Mouse (Mus musculus): ENCODE data around the gene Il27ra. TPM values are rescaled to one million over a fixed set of nuclear protein-coding genes. Genes with fewer than 3 reads are reported as not detected.

The Il27ra gene
- polyA plus RNA-seq, 1 experiment from 2014 or later, result 0.43 TPM

GRCm38 (mm10) chr8:84076412-84076811 lies 34.0 kb upstream of the Il27ra start:
- H3K9me3 ChIP-seq (ENCODE audit: control insufficient read depth, low read length), result no peaks in the 10 kb centered on the region
- H3K27ac ChIP-seq (ENCODE audit: low read depth, low read length), result no peak overlapping the region
- H3K4me3 ChIP-seq (ENCODE audit: low read depth, low read length), result no peak overlapping the region
- H3K9ac ChIP-seq (replicated peaks; ENCODE audit: low read depth, low read length), result no peak overlapping the region
- H3K4me2 ChIP-seq (ENCODE audit: low read depth, low read length), result no peak overlapping the region
- peaks cover 13% of the 10 kb centered on the region for H3K4me1 ChIP-seq (ENCODE audit: control insufficient read depth, insufficient read depth, low read length)
- 86% methylated on average over 1 of the region's 1 CpGs for WGBS
- no peaks in the 10 kb centered on the region for H3K27me3 ChIP-seq (ENCODE audit: control insufficient read depth, insufficient read depth, low read length)
- peaks cover 7% of the 10 kb centered on the region; the same call in 1 of the 2 replicates for H3K36me3 ChIP-seq (ENCODE audit: control insufficient read depth, insufficient read depth, low read length)
- no peak for ATAC-seq (ENCODE audit: low read depth)

DNA sequence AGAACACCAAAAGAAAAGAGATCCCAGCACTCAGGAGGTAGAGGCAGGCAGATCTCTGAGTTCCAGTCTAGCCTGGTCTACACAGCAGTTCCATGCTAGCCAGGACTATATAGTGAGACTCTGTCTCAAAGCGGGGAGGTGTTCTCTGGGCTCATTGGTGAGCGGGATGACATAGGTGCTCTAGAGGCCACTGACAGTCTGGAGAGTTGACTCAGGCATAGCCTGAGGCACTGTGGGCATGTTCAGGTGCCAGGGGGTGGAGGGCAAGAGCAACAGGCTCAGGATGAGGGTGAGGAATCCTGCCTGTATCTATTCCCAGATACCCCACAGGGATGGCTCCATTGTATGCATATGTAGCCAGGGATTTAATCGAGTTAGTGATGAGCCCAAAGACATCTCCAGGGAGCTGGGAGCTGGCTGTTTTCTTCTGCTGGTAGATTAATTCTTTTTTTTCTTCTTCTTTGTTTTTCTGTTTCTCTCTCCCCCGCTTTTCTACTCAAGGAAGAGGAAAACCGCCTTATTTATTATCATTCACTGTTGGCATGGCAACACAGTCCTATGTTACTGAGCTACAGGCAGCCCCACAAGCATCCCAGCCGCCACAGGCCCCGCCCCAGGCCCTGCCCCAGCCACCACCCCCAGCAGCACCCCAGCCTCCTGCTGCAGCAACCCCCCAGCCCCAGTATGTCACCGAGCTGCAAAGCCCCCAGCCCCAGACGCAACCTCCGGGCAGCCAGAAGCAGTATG lies 31.0 kb upstream of the Il27ra start:
- ATAC-seq (ENCODE audit: low read depth), result peak; percentile 70; the same call in 1 of the 2 replicates
- Histone ChIP-seq H3K4me1 (ENCODE audit: control insufficient read depth, insufficient read depth, low read length) (peaks cover 22% of the 10 kb centered on the region), H3K9me3 (ENCODE audit: control insufficient read depth, low read length) (no peaks in the 10 kb centered on the region), H3K36me3 (ENCODE audit: control insufficient read depth, insufficient read depth, low read length) (no peaks in the 10 kb centered on the region), H3K9ac (replicated peaks; ENCODE audit: low read depth, low read length) (0 out of 2 replicates have a peak overlapping the region, but pooled peaks have one; percentile 12), H3K4me2 (ENCODE audit: low read depth, low read length) (peak overlapping the region; percentile 3; the same call in 1 of the 2 replicates), H3K4me3 (ENCODE audit: low read depth, low read length) (no peak overlapping the region), H3K27ac (ENCODE audit: low read depth, low read length) (peak overlapping the region; percentile 72), H3K27me3 (ENCODE audit: control insufficient read depth, insufficient read depth, low read length) (no peaks in the 10 kb centered on the region)
- WGBS, result 33% methylated on average over 10 of the region's 10 CpGs

- no peak overlapping the region for H3K27ac ChIP-seq (ENCODE audit: low read depth, low read length)
- H3K36me3 ChIP-seq (ENCODE audit: control insufficient read depth, insufficient read depth, low read length), result no peaks in the 10 kb centered on the region
- H3K27me3 ChIP-seq (ENCODE audit: control insufficient read depth, insufficient read depth, low read length), result no peaks in the 10 kb centered on the region
- no peak overlapping the region for H3K4me2 ChIP-seq (ENCODE audit: low read depth, low read length)
- H3K4me3 ChIP-seq (ENCODE audit: low read depth, low read length), result no peak overlapping the region
- WGBS, result 86% methylated on average over 10 of the region's 10 CpGs
- no peak for ATAC-seq (ENCODE audit: low read depth)
- H3K9me3 ChIP-seq (ENCODE audit: control insufficient read depth, low read length), result no peaks in the 10 kb centered on the region
- H3K4me1 ChIP-seq (ENCODE audit: control insufficient read depth, insufficient read depth, low read length), result peaks cover 33% of the 10 kb centered on the region
- no peak overlapping the region for H3K9ac ChIP-seq (replicated peaks; ENCODE audit: low read depth, low read length)
Observed at GRCm38 (mm10) chr8:84072321-84072720, 29.9 kb upstream of the Il27ra start.

DNA sequence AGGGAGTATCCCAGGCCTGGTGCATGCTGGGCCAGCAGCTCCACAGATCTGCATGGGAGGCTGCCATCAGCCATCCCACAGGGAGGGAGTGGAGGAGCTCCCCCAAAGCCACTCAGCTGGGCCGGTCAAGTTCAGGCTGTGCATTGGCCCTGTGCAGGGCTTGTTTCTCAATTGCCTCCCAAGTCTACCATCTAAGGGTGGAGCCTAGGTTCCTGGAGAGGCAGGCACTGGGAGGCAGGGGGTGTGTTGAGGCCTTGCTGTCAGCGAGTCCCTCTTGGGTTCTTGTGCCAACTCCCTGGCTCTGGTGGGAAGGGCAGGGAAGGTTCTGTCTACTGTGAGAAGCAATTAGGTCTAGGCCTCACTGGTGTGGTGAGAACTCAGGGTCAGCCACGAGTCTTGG lies 29.5 kb upstream of the Il27ra start:
- Histone ChIP-seq H3K4me3 (ENCODE audit: low read depth, low read length) (no peak overlapping the region), H3K27ac (ENCODE audit: low read depth, low read length) (no peak overlapping the region), H3K4me1 (ENCODE audit: control insufficient read depth, insufficient read depth, low read length) (peaks cover 33% of the 10 kb centered on the region), H3K9ac (replicated peaks; ENCODE audit: low read depth, low read length) (no peak overlapping the region), H3K4me2 (ENCODE audit: low read depth, low read length) (no peak overlapping the region), H3K27me3 (ENCODE audit: control insufficient read depth, insufficient read depth, low read length) (no peaks in the 10 kb centered on the region), H3K36me3 (ENCODE audit: control insufficient read depth, insufficient read depth, low read length) (no peaks in the 10 kb centered on the region), H3K9me3 (ENCODE audit: control insufficient read depth, low read length) (no peaks in the 10 kb centered on the region)
- no peak for ATAC-seq (ENCODE audit: low read depth)
- 83% methylated on average over 3 of the region's 3 CpGs for WGBS

GRCm38 (mm10) chr8:84070667-84071066 lies 28.3 kb upstream of the Il27ra start:
- H3K9ac ChIP-seq (replicated peaks; ENCODE audit: low read depth, low read length), result no peak overlapping the region
- no peak overlapping the region for H3K4me2 ChIP-seq (ENCODE audit: low read depth, low read length)
- no peak overlapping the region for H3K4me3 ChIP-seq (ENCODE audit: low read depth, low read length)
- H3K4me1 ChIP-seq (ENCODE audit: control insufficient read depth, insufficient read depth, low read length), result peaks cover 33% of the 10 kb centered on the region
- H3K27me3 ChIP-seq (ENCODE audit: control insufficient read depth, insufficient read depth, low read length), result no peaks in the 10 kb centered on the region
- H3K27ac ChIP-seq (ENCODE audit: low read depth, low read length), result no peak overlapping the region
- WGBS, result 86% methylated on average over 2 of the region's 2 CpGs
- H3K36me3 ChIP-seq (ENCODE audit: control insufficient read depth, insufficient read depth, low read length), result no peaks in the 10 kb centered on the region
- no peak for ATAC-seq (ENCODE audit: low read depth)
- no peaks in the 10 kb centered on the region for H3K9me3 ChIP-seq (ENCODE audit: control insufficient read depth, low read length)

DNA sequence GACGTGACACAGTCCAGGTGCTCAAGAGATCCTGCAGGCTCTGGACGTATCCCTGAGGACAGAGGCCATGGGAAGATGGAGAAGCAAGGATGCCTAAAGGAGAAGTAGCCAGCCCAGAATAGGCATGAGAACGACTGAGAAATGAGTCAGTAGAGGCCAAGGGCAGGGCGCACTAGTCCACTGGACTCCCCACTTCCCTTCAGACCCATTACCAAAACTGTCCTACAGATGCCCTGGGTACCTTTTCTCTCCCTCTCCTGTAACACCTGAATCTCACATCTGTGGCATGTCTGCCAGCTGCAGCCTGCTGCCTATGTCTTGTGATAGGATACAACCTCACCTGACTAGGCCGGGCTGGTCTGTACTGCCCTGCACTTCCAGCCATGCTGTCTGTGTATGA lies 27.9 kb upstream of the Il27ra start:
- no peaks in the 10 kb centered on the region for H3K9me3 ChIP-seq (ENCODE audit: control insufficient read depth, low read length)
- H3K4me2 ChIP-seq (ENCODE audit: low read depth, low read length), result no peak overlapping the region
- 86% methylated on average over 5 of the region's 5 CpGs for WGBS

DNA sequence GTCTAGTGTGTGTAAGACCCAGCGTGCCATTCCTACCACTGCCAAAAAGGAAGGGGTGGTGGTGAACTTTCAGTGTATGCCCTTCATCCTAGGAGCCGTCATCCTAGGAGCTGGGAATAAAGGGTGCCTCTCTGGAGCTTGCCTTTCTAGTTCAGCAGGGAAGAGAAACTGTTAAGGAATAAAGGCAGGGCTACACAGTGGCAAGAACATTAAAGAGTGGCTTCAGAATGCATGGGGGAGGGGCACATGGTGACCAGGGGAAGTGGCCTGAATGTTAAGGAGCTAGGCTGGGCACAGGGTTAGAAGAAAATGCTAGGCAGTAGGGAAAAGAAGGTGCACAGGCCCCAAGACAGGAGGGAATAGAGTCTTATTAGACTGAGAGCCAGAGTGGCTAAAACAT lies 27.4 kb upstream of the Il27ra start:
- H3K27ac ChIP-seq (ENCODE audit: low read depth, low read length), result peak overlapping the region; percentile 5; the same call in 1 of the 2 replicates
- WGBS, result 40% methylated on average over 2 of the region's 2 CpGs

More for the DNA sequence above, 27.9 kb upstream of the Il27ra start:
- Histone ChIP-seq H3K27me3 (ENCODE audit: control insufficient read depth, insufficient read depth, low read length) (no peaks in the 10 kb centered on the region), H3K9ac (replicated peaks; ENCODE audit: low read depth, low read length) (no peak overlapping the region), H3K4me3 (ENCODE audit: low read depth, low read length) (no peak overlapping the region), H3K4me1 (ENCODE audit: control insufficient read depth, insufficient read depth, low read length) (peaks cover 33% of the 10 kb centered on the region), H3K36me3 (ENCODE audit: control insufficient read depth, insufficient read depth, low read length) (no peaks in the 10 kb centered on the region), H3K27ac (ENCODE audit: low read depth, low read length) (peak overlapping the region; percentile 28; the same call in 1 of the 2 replicates)
- no peak for ATAC-seq (ENCODE audit: low read depth)

GRCm38 (mm10) chr8:84069169-84069568 lies 26.8 kb upstream of the Il27ra start:
- H3K27me3 ChIP-seq (ENCODE audit: control insufficient read depth, insufficient read depth, low read length), result no peaks in the 10 kb centered on the region
- 61% methylated on average over 1 of the region's 1 CpGs for WGBS
- no peak overlapping the region for H3K4me2 ChIP-seq (ENCODE audit: low read depth, low read length)
- no peak overlapping the region for H3K9ac ChIP-seq (replicated peaks; ENCODE audit: low read depth, low read length)
- no peak for ATAC-seq (ENCODE audit: low read depth)
- 0 out of 2 replicates have a peak overlapping the region, but pooled peaks have one; percentile 5 for H3K27ac ChIP-seq (ENCODE audit: low read depth, low read length)
- H3K9me3 ChIP-seq (ENCODE audit: control insufficient read depth, low read length), result no peaks in the 10 kb centered on the region
- H3K4me1 ChIP-seq (ENCODE audit: control insufficient read depth, insufficient read depth, low read length), result peaks cover 33% of the 10 kb centered on the region
- no peaks in the 10 kb centered on the region for H3K36me3 ChIP-seq (ENCODE audit: control insufficient read depth, insufficient read depth, low read length)
- no peak overlapping the region for H3K4me3 ChIP-seq (ENCODE audit: low read depth, low read length)

More for the DNA sequence above, 27.4 kb upstream of the Il27ra start:
- H3K4me2 ChIP-seq (ENCODE audit: low read depth, low read length), result no peak overlapping the region
- H3K9me3 ChIP-seq (ENCODE audit: control insufficient read depth, low read length), result no peaks in the 10 kb centered on the region
- H3K4me3 ChIP-seq (ENCODE audit: low read depth, low read length), result no peak overlapping the region
- no peak overlapping the region for H3K9ac ChIP-seq (replicated peaks; ENCODE audit: low read depth, low read length)
- H3K4me1 ChIP-seq (ENCODE audit: control insufficient read depth, insufficient read depth, low read length), result peaks cover 33% of the 10 kb centered on the region
- no peak for ATAC-seq (ENCODE audit: low read depth)
- no peaks in the 10 kb centered on the region for H3K36me3 ChIP-seq (ENCODE audit: control insufficient read depth, insufficient read depth, low read length)
- no peaks in the 10 kb centered on the region for H3K27me3 ChIP-seq (ENCODE audit: control insufficient read depth, insufficient read depth, low read length)

DNA sequence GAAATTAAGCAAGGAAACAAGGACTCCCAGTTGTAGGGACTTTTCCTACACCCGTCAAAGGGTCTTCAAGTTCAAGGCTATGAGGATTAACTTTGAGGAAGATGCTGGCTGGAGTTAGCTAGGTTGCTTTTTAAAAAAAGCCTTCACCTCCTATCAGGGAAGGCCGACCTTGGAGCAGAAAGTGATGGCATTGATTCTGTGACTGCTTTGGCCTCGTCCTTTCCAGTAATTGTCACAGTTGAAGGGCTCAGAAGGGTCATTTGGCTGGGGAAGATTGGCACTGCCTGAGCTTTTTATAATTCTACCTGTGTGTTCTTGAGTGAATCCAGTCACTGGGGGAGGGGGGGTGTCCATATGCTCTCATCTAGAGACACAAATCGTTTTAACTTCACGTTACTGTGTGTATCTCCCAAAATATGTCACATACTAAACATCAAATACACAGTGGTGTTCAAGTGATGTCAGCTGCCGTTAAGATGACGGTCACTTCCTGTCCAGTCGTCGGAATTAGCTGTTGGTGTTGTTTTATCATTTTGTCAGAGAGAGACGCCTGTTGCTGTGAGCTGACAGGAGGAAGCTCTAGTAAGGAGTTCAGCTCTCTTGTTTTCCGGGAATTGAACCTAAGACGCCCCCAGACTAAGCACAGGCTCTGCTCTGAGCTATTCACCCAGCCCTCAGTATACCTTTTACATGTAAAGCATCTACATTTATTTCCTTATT lies 26.1 kb upstream of the Il27ra start:
- 0 out of 2 replicates have a peak overlapping the region, but pooled peaks have one; percentile 48 for H3K4me2 ChIP-seq (ENCODE audit: low read depth, low read length)
- no peaks in the 10 kb centered on the region for H3K27me3 ChIP-seq (ENCODE audit: control insufficient read depth, insufficient read depth, low read length)
- WGBS, result 80% methylated on average over 12 of the region's 12 CpGs
- ATAC-seq (ENCODE audit: low read depth), result no peak
- H3K9me3 ChIP-seq (ENCODE audit: control insufficient read depth, low read length), result no peaks in the 10 kb centered on the region
- peaks cover 29% of the 10 kb centered on the region for H3K4me1 ChIP-seq (ENCODE audit: control insufficient read depth, insufficient read depth, low read length)
- H3K27ac ChIP-seq (ENCODE audit: low read depth, low read length), result no peak overlapping the region
- no peak overlapping the region for H3K4me3 ChIP-seq (ENCODE audit: low read depth, low read length)
- no peaks in the 10 kb centered on the region for H3K36me3 ChIP-seq (ENCODE audit: control insufficient read depth, insufficient read depth, low read length)
- H3K9ac ChIP-seq (replicated peaks; ENCODE audit: low read depth, low read length), result no peak overlapping the region
